Mouse (Mus musculus) liver, embryonic 14.5 days (tissue): ENCODE measurements around the gene Dus1l.

Experiments
- CTCF ChIP-seq: IDR thresholded peaks from 2 replicates; pipeline ENCODE4 v1.5.1; 2016; ENCODE audit warnings: antibody characterized with exemption, low read depth, control low read depth
- EP300 ChIP-seq: IDR thresholded peaks from 2 replicates; pipeline ENCODE4 v1.6.1; 2016; ENCODE audit warnings: antibody characterized with exemption, low read depth

DNA sequence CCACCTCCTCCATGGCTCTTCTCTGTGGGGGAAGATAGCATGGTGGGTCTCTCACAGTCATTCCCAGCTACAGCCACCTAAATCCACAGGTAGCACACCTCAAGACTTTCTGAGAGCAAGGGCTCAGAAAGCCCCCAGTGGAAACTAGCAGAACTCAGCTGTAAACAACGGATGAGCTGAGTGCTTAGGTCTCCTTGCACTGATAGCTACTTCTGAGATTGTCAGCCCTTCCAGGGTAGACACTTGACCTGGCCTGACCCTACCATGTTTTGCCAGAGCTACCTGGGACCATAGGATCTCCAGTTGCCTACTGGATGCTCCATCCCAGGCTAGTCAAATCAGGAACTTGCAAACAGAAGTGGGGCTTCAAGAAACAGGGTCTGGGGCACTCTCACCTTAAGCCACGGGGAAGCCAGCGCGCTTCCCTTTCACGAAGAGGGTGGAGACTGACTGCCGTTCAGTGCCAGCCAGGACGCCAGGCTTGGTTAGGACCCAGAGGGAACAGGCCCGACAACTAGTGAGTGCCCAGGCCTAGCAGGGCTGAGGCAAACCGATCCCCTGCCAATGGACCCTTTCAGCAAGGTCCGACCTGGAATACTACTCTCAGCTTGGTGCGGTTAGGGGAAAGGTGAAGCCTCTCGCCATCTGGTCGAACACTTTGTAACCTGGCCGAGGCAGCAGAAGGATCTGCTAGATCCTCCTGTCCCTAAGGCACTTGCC, 26.8 kb upstream of the Dus1l start:
- TF ChIP-seq CTCF (no peak), EP300 (no peak)
